Mouse (Mus musculus): ENCODE results near the gene Aqp9. TPM values are rescaled to one million over a fixed set of nuclear protein-coding genes. Genes with fewer than 3 reads are reported as not detected.
"Not testable (repeated sequence)": the region's sequence is repeated elsewhere in the genome, so short reads cannot be mapped to it uniquely, and the experiment has no call there.

Gene Aqp9
- polyA plus RNA-seq, 1 experiment from 2014 or later: 1.3 TPM

DNA sequence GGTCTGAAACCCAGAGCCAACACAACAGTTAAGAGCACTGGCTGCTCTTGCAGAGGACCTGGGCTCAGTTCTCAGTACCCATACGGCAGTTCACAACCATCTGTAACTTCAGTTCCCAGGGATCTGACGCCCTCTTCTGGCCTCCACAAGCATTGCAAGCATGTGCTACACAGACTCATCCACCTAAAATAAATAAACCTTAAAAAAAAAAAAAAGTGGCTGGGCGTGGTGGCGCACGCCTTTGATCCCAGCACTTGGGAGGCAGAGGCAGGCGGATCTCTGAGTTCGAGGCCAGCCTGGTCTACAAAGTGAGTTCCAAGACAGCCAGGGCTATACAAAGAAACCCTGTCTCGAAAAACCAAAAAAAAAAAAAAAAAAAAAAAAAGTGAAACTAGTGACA lies 45.4 kb downstream of the Aqp9 start:
- H3K27me3 ChIP-seq: not testable (repeated sequence)

DNA sequence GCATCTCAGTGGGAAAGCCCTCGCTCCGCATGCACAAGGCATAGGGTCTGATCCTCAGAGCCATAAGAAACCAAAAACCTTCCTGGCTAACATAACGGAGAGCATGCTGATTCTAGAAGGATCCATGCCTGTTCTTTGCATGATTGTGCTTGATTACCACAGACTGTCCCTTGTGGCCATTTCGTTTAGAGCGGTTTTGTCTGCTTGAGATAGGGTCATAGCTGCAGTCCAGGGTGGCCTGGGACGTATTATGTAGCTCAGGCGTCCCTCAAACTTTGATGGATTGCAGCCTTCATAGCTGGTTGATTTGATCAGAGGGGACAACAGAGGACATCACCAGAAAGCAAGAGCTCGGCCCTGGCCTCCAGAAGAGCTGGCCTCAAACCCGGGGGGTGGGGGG lies 47.6 kb downstream of the Aqp9 start:
- Histone ChIP-seq H3K9me3 (no peaks in the 10 kb centered on the region), H3K27me3 (no peaks in the 10 kb centered on the region), H3K27ac (replicated peaks) (no peak overlapping the region), H3K4me2 (no peak overlapping the region), H3K4me3 (no peak overlapping the region), H3K4me1 (replicated peaks) (no peaks in the 10 kb centered on the region), H3K36me3 (no peaks in the 10 kb centered on the region), H3K9ac (no peak overlapping the region)
- WGBS: 84% methylated on average over 9 of the region's 9 CpGs
- ATAC-seq (ENCODE audit: low FRiP score, low read depth): no peak

More for the DNA sequence above, 45.4 kb downstream of the Aqp9 start:
- not testable (repeated sequence) for H3K36me3 ChIP-seq; H3K9ac ChIP-seq; H3K9me3 ChIP-seq; H3K27ac ChIP-seq (replicated peaks); H3K4me2 ChIP-seq; H3K4me1 ChIP-seq (replicated peaks); H3K4me3 ChIP-seq; ATAC-seq (ENCODE audit: low FRiP score, low read depth)
- WGBS: 92% methylated on average over 7 of the region's 8 CpGs

DNA sequence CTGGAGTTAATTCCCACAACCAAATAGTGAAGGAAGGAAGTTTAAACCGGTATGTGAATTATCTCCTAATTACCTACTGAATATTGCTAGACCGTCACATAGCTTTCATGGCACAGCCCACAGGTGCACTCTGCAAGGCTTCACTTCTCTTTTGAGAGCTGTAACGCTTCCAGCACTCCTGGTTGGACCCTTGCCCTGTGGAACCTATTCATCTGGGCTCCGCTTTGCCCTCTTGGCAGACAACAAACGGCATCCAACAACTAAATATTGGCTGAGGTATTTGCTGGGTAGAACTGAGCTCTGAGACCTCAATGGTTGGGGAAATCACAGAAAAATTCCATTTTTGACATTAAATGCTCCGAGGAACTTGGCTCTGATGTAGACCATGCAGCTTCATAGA lies 55.3 kb downstream of the Aqp9 start:
- WGBS: 86% methylated on average over 6 of the region's 6 CpGs
- Histone ChIP-seq H3K4me2 (no peak overlapping the region), H3K36me3 (no peaks in the 10 kb centered on the region), H3K27ac (replicated peaks) (no peak overlapping the region), H3K27me3 (no peaks in the 10 kb centered on the region), H3K4me1 (replicated peaks) (no peaks in the 10 kb centered on the region), H3K9me3 (no peaks in the 10 kb centered on the region), H3K4me3 (no peak overlapping the region), H3K9ac (no peak overlapping the region)
- ATAC-seq (ENCODE audit: low FRiP score, low read depth): no peak

DNA sequence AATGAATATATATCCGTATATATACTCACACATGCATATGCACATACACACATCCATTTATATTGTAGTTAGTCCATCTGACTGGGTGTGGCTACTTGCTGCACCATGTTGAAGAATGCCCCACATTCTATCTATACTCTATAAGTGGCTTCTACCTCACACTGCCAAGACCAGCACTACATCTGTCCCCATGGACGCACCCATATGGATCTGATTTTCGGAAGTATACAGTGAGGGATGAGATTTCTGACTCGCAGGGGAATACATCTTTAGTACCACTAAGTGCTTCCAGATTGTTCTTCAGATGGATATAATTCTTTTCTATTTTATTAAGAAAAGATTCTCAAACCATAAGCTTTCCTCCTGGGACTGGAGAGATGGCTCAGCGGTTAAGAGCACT lies 65.0 kb downstream of the Aqp9 start:
- Histone ChIP-seq H3K27ac (replicated peaks) (no peak overlapping the region), H3K27me3 (no peaks in the 10 kb centered on the region), H3K4me2 (no peak overlapping the region), H3K9ac (no peak overlapping the region), H3K4me1 (replicated peaks) (no peaks in the 10 kb centered on the region), H3K4me3 (no peak overlapping the region), H3K9me3 (no peaks in the 10 kb centered on the region), H3K36me3 (no peaks in the 10 kb centered on the region)
- ATAC-seq (ENCODE audit: low FRiP score, low read depth): no peak
- 92% methylated on average over 5 of the region's 5 CpGs for WGBS

DNA sequence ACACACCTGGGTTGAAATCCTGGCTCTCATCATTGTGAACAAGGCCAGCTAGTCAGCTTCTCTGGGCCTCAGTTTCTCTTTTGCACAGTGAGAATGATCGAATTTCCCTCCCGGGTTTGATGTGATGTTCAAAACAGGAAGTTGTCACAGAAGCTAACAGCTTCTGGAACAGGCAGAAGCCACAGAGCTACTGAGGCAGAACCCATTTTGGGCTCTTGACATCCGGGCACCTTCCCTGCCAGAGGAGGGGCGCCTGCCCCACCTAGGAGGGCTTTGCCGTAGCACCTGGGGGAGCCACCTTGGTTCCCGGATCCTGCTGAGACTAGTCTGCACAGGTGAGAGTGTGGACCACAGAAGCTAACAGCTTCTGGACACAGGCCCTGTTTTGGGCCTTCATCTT lies 74.4 kb downstream of the Aqp9 start:
- no peak for ATAC-seq (ENCODE audit: low FRiP score, low read depth)
- WGBS: 89% methylated on average over 6 of the region's 6 CpGs
- no peaks in the 10 kb centered on the region for H3K9me3 ChIP-seq

DNA sequence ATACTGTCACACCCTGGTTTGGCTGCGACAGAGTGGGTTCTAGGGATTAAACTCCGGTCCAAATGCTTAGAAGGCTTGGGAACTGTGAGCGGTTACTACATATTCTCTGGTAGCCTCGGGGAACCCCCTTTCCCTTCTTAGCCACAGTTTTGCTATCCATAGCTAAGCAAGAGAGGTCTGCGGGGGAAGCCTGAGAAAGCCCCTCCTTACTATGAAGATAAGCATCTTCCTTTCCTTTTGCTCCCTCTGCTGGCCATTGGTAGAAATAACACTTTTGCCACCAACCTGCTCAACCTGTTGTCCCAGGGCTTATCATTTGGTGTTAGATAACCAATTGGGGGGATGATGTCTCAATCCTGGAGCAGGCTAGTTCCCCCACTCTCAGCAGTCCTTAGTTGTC lies 76.4 kb downstream of the Aqp9 start:
- Histone ChIP-seq H3K36me3 (no peaks in the 10 kb centered on the region), H3K27me3 (no peaks in the 10 kb centered on the region), H3K4me3 (no peak overlapping the region), H3K4me2 (no peak overlapping the region), H3K27ac (replicated peaks) (no peak overlapping the region), H3K4me1 (replicated peaks) (no peaks in the 10 kb centered on the region), H3K9ac (no peak overlapping the region), H3K9me3 (no peaks in the 10 kb centered on the region)
- WGBS: 71% methylated on average over 5 of the region's 5 CpGs
- no peak for ATAC-seq (ENCODE audit: low FRiP score, low read depth)

More for the DNA sequence above, 74.4 kb downstream of the Aqp9 start:
- H3K27ac ChIP-seq (replicated peaks): no peak overlapping the region
- H3K36me3 ChIP-seq: no peaks in the 10 kb centered on the region
- no peak overlapping the region for H3K4me2 ChIP-seq
- H3K4me3 ChIP-seq: no peak overlapping the region
- H3K4me1 ChIP-seq (replicated peaks): no peaks in the 10 kb centered on the region
- H3K27me3 ChIP-seq: no peaks in the 10 kb centered on the region
- no peak overlapping the region for H3K9ac ChIP-seq

DNA sequence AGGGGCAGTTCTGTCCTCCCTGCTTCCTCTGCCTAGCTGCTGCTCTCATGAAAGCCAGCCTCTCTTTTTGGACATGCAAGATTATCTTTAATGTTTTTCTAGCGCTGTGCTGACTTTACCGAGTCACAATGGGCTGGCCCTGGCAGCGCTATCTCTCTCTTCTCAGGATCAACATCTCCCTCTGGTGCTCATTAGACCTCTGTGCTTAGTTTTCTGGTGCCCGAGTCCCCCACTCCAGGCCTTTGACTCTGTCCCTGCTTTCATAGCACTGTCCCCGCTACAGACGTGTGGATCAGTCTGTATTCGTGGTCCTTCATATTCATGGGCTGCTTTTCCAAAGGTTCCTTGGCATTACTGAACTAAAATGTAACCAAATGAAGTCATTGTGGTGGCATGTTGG lies 89.3 kb downstream of the Aqp9 start:
- Histone ChIP-seq H3K36me3 (no peaks in the 10 kb centered on the region), H3K9ac (no peak overlapping the region), H3K4me1 (replicated peaks) (no peaks in the 10 kb centered on the region), H3K4me2 (no peak overlapping the region), H3K9me3 (no peaks in the 10 kb centered on the region), H3K27ac (replicated peaks) (no peak overlapping the region), H3K27me3 (no peaks in the 10 kb centered on the region), H3K4me3 (no peak overlapping the region)
- WGBS: 71% methylated on average over 7 of the region's 7 CpGs
- no peak for ATAC-seq (ENCODE audit: low FRiP score, low read depth)

DNA sequence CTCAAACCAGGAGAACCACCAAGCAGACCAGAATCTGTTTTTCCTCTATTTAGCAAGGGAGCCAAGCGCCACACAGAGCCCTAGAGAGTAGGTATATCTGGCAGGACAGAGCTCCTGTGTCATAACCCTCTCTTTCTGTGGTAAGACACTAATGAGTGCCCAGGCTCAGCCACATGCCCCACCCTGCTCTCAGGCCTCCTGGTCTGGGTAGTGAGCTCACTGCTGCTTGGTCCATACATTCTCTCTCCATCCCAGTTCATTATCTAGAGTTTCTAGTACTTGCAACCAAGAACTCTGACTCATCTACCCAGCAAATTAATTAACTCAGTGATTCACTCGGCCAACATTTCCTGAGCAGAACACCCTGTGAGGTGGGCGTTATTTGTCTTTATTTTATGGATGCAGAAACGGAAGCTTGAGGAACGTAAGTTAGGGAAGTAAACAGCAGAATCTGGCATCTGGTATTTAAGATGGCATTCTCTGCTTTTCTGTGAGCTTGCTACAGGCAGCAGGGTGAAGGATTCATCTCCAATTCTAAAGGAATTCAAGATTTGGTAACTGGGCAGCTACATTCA lies 91.1 kb downstream of the Aqp9 start:
- Histone ChIP-seq H3K9ac (no peak overlapping the region), H3K4me3 (no peak overlapping the region), H3K36me3 (no peaks in the 10 kb centered on the region), H3K9me3 (no peaks in the 10 kb centered on the region), H3K27ac (replicated peaks) (no peak overlapping the region), H3K4me2 (no peak overlapping the region), H3K27me3 (no peaks in the 10 kb centered on the region), H3K4me1 (replicated peaks) (no peaks in the 10 kb centered on the region)
- ATAC-seq (ENCODE audit: low FRiP score, low read depth): no peak
- 91% methylated on average over 5 of the region's 5 CpGs for WGBS

DNA sequence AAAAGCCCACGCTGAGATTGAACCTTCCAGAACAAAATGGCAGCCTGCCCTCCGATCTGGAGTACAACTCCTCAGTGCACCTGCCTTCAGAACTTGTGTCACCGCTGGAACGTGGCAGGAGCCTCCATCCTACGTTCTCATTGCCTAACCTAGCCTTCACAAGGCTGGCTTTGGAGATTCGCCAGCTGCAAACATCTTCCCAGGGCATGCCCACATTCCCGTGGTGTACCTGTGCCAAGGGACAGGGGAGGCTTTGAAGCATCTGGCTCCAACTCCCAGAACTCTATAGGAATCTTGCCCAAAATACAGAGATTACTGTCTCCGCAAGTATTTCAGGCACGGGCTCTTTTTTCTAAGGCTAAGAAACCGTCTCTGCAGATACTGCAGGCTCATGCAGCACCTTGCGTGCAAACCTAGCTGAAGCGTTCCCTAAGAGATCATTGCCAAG lies 92.3 kb downstream of the Aqp9 start:
- no peak overlapping the region for H3K4me3 ChIP-seq
- 84% methylated on average over 12 of the region's 12 CpGs for WGBS
- no peak for ATAC-seq (ENCODE audit: low FRiP score, low read depth)
- no peak overlapping the region for H3K27ac ChIP-seq (replicated peaks)
- no peaks in the 10 kb centered on the region for H3K27me3 ChIP-seq
- no peak overlapping the region for H3K9ac ChIP-seq
- H3K9me3 ChIP-seq: no peaks in the 10 kb centered on the region
- H3K4me2 ChIP-seq: no peak overlapping the region
- H3K4me1 ChIP-seq (replicated peaks): no peaks in the 10 kb centered on the region
- H3K36me3 ChIP-seq: no peaks in the 10 kb centered on the region

DNA sequence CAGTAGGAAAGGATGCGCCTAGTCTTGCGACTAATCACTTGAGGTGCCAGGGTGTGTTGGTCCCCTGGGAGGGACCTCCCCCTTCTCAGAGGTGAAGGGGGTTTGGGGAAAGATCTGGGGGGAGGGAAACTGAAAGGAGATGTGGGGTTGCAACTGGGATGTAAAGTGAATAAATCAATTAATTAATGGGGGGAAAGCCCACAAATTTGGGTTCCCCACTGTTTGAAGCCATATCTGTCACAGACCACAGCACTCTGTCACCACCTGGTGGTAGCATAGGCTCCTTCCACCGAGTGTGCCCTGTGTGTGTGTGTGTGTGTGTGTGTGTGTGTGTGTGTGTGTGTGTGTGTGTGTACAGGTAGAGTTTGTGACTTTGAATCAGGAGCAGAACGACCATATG lies 94.7 kb downstream of the Aqp9 start:
- 0 out of 2 replicates have a peak, but pooled peaks have one; percentile 56 for ATAC-seq (ENCODE audit: low FRiP score, low read depth)
- no peak overlapping the region for H3K4me2 ChIP-seq
- no peaks in the 10 kb centered on the region for H3K9me3 ChIP-seq
- 54% methylated on average over 4 of the region's 4 CpGs for WGBS
- no peak overlapping the region for H3K4me3 ChIP-seq
- H3K36me3 ChIP-seq: no peaks in the 10 kb centered on the region
- no peaks in the 10 kb centered on the region for H3K27me3 ChIP-seq
- no peaks in the 10 kb centered on the region for H3K4me1 ChIP-seq (replicated peaks)
- H3K9ac ChIP-seq: no peak overlapping the region
- no peak overlapping the region for H3K27ac ChIP-seq (replicated peaks)

DNA sequence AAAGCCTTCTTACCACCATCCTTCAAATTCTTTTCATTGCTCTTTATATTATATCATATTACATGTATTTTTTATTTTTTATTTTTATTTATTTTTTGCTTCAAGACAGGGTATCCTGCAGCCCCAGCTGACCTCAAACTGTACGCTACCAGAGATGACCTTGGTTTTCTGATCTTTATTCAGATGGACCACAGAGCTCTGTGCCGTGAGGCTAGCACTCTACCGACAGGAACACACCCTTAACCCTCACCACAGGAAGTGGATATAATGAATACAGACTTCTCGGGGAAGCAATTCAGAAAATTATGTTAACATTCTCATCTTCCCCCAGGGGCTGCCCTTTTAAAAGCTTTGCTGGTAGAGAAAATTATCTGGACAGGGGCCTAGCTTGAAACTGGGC lies 95.4 kb downstream of the Aqp9 start:
- Histone ChIP-seq H3K4me3 (no peak overlapping the region), H3K4me1 (replicated peaks) (no peaks in the 10 kb centered on the region), H3K9ac (no peak overlapping the region), H3K4me2 (no peak overlapping the region), H3K27me3 (no peaks in the 10 kb centered on the region), H3K9me3 (no peaks in the 10 kb centered on the region), H3K36me3 (no peaks in the 10 kb centered on the region), H3K27ac (replicated peaks) (no peak overlapping the region)
- 45% methylated on average over 4 of the region's 4 CpGs for WGBS
- no peak for ATAC-seq (ENCODE audit: low FRiP score, low read depth)

DNA sequence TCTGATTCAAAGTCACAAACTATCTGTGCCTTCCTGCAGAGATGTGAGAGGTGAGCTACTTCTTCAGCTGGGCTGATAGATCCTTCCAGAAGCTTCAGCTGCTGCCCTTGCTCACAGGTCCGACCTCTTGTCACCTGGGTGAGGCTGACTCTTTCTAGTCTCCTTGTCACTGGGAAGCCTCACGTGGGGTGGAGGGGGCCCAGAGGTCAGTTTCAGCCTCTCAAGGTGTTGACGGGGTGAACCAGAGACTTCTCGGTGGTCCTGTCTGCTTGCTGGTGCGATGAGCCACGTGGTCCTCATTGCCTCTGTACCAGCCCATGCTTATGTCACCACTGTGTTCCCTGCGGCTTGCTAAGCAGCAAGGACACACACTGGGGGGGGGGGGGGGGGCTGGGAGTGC lies 96.0 kb downstream of the Aqp9 start:
- Histone ChIP-seq H3K4me3 (no peak overlapping the region), H3K9ac (no peak overlapping the region), H3K4me2 (no peak overlapping the region), H3K36me3 (no peaks in the 10 kb centered on the region), H3K27ac (replicated peaks) (no peak overlapping the region), H3K27me3 (no peaks in the 10 kb centered on the region), H3K4me1 (replicated peaks) (no peaks in the 10 kb centered on the region), H3K9me3 (no peaks in the 10 kb centered on the region)
- WGBS: 80% methylated on average over 7 of the region's 7 CpGs
- no peak for ATAC-seq (ENCODE audit: low FRiP score, low read depth)

DNA sequence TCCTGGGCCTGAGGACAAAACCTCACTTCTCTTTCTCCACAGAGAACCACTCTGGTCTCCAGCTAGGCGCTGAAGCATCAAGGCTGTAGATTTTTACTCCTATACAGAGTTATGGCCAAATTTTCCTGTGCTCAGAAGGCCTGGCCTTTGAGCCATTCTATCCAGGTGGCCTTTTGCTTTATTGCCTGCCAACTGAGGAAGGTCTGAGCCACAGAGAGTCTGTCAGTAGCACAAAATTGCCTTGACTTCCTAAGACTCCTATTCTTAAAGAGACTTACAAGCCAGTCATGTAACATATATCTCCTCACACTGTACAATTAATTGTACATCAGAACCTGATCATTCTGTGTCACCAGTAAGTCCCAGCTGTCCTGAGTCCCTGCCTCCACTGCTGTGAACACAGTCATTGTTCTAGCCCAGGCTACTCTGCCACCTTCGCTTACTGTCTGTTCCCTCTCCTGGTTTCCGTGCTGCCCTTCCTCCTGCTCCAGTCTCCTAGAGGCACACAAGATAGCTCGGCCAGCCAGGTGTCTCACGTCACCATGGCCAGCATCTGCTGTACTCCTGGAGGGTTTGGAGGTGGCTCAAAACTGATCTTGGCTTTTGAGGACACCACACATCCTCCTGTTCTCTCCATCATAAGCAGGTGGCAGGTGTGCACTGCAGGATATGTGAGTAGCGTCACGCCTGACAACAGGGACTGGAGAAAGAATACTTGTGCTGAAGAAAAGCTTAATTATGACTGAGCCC lies 96.7 kb downstream of the Aqp9 start:
- no peaks in the 10 kb centered on the region for H3K36me3 ChIP-seq
- H3K9ac ChIP-seq: no peak overlapping the region
- H3K4me1 ChIP-seq (replicated peaks): no peaks in the 10 kb centered on the region
- WGBS: 77% methylated on average over 7 of the region's 7 CpGs
- no peaks in the 10 kb centered on the region for H3K9me3 ChIP-seq
- no peak overlapping the region for H3K4me3 ChIP-seq
- ATAC-seq (ENCODE audit: low FRiP score, low read depth): no peak
- H3K27me3 ChIP-seq: no peaks in the 10 kb centered on the region
- H3K27ac ChIP-seq (replicated peaks): no peak overlapping the region
- no peak overlapping the region for H3K4me2 ChIP-seq

Data from hindbrain, embryonic 15.5 days (tissue).